7 mouse cellular contexts compared by ENCODE assay signal in genomic region chr2:167348376-167349282, GRCm38 (mm10). TPM values are rescaled to one million over a fixed set of nuclear protein-coding genes. Genes with fewer than 3 reads are reported as not detected.
DNase-seq lines count a peak whose midpoint lies in the region; ATAC-seq and TF ChIP-seq lines count a peak whose summit lies in the region.

TSS of gene B4galt5 (minus strand) at chr2:167349183.

- peaks cover 34% of the 10 kb centered on the region for H3K79me2 ChIP-seq in CH12.LX (replicated peaks; ENCODE audit: control insufficient read depth, extremely low read depth, insufficient read depth, poor library complexity, severe bottlenecking)

- peak within 1 kb of the TSS; percentile 72 for H3K9ac ChIP-seq in CH12.LX (ENCODE audit: insufficient read depth, low read depth)
- peak within 1 kb of the TSS; percentile 97 for H3K9ac ChIP-seq in heart, embryonic 13.5 days
- H3K9ac ChIP-seq in stomach, embryonic 16.5 days (ENCODE audit: low read length): peak within 1 kb of the TSS; percentile 89

- WGBS in heart, embryonic 13.5 days: 1% methylated on average over 48 of the region's 111 CpGs
- WGBS in stomach, embryonic 16.5 days: under 1% methylated on average over 82 of the region's 111 CpGs

- H3K4me3 ChIP-seq in CH12.LX (replicated peaks in 1 of 3; ENCODE audit: low read depth in 2 of 3, low read length in 2 of 3, poor library complexity in 1 of 3): peak within 1 kb of the TSS; percentile 77 to 93 (median 83)
- peak within 1 kb of the TSS; percentile 94 for H3K4me3 ChIP-seq in heart, embryonic 13.5 days
- peak within 1 kb of the TSS; percentile 93 for H3K4me3 ChIP-seq in megakaryocyte, embryonic 14.5 days (replicated peaks)
- peak within 1 kb of the TSS; percentile 76 for H3K4me3 ChIP-seq in stomach, embryonic 16.5 days (replicated peaks; ENCODE audit: low read length)

- no peaks in the 10 kb centered on the region for H3K9me3 ChIP-seq in CH12.LX (replicated peaks; ENCODE audit: low read length)
- H3K9me3 ChIP-seq in heart, embryonic 13.5 days: no peaks in the 10 kb centered on the region
- H3K9me3 ChIP-seq in megakaryocyte, embryonic 14.5 days: peaks cover 3% of the 10 kb centered on the region; the same call in 1 of the 2 replicates
- no peaks in the 10 kb centered on the region for H3K9me3 ChIP-seq in stomach, embryonic 16.5 days (replicated peaks; ENCODE audit: control insufficient read depth, low read length)

- TF ChIP-seq CTCF in CH12.LX (conservative IDR thresholded peaks at IDR 0.05 in 1 of 2, IDR thresholded peaks at IDR 0.05 in 1 of 2; ENCODE audit: low read depth in 2 of 2, low read length in 2 of 2): no peak

- TF ChIP-seq POLR2A in CH12.LX (IDR thresholded peaks at IDR 0.05; ENCODE audit: low read depth, low read length): no peak; the same call in 1 of the 2 replicates

- no peak for DNase-seq in CH12.LX (ENCODE audit: extremely low read depth)
- peak; percentile 49 for DNase-seq in NIH3T3 (ENCODE audit: low read depth)
- peak; percentile 61 for DNase-seq in embryo, embryonic 10.5 days (ENCODE audit: low spot score)
- peak; percentile 50 to 67 for DNase-seq in kidney, postnatal 4 days

- peaks cover 0 to 17% of the 10 kb centered on the region in 2 experiments for H3K36me3 ChIP-seq in CH12.LX (replicated peaks in 1 of 2; ENCODE audit: control insufficient read depth in 1 of 2, insufficient read depth in 1 of 2, low read length in 1 of 2)
- peaks cover 4% of the 10 kb centered on the region; the same call in 1 of the 2 replicates for H3K36me3 ChIP-seq in heart, embryonic 13.5 days
- H3K36me3 ChIP-seq in megakaryocyte, embryonic 14.5 days (replicated peaks; ENCODE audit: low read length): no peaks in the 10 kb centered on the region
- H3K36me3 ChIP-seq in stomach, embryonic 16.5 days (ENCODE audit: control insufficient read depth, insufficient read depth, low read length): no peaks in the 10 kb centered on the region

- H3K4me2 ChIP-seq in CH12.LX (ENCODE audit: insufficient read depth, low read depth, poor library complexity, severe bottlenecking): peak within 1 kb of the TSS; percentile 57
- H3K4me2 ChIP-seq in heart, embryonic 13.5 days: peak within 1 kb of the TSS; percentile 91
- H3K4me2 ChIP-seq in stomach, embryonic 16.5 days (ENCODE audit: low read depth, low read length): peak within 1 kb of the TSS; percentile 90

- peaks cover 18 to 68% of the 10 kb centered on the region in 2 experiments for H3K4me1 ChIP-seq in CH12.LX (ENCODE audit: control insufficient read depth in 1 of 2, insufficient read depth in 2 of 2)
- peaks cover 75% of the 10 kb centered on the region for H3K4me1 ChIP-seq in heart, embryonic 13.5 days
- H3K4me1 ChIP-seq in megakaryocyte, embryonic 14.5 days: peaks cover 76% of the 10 kb centered on the region
- H3K4me1 ChIP-seq in stomach, embryonic 16.5 days (ENCODE audit: control insufficient read depth, insufficient read depth, low read length): peaks cover 8% of the 10 kb centered on the region

- in situ Hi-C loops in CH12.LX (cut with MboI; ENCODE audit: low pct_ligation_motif_present, low pct_unique_long_range_greater_than_20kb, low sequenced_read_pairs): no loop called here

- no peak for TF ChIP-seq EP300 in CH12.LX (IDR thresholded peaks at IDR 0.05; ENCODE audit: low read length)

- dilution Hi-C loops in CH12.LX (cut with MboI; ENCODE audit: extremely low pct_ligation_motif_present, extremely low pct_unique_long_range_greater_than_20kb, low sequenced_read_pairs): no loop called here

- no peaks in the 10 kb centered on the region for H3K27me3 ChIP-seq in CH12.LX (replicated peaks)
- H3K27me3 ChIP-seq in heart, embryonic 13.5 days (replicated peaks): no peaks in the 10 kb centered on the region
- H3K27me3 ChIP-seq in megakaryocyte, embryonic 14.5 days (replicated peaks): peaks cover 23% of the 10 kb centered on the region
- no peaks in the 10 kb centered on the region for H3K27me3 ChIP-seq in stomach, embryonic 16.5 days (ENCODE audit: control insufficient read depth, insufficient read depth, low read length)

- TF ChIP-seq RAD21 in CH12.LX (IDR thresholded peaks at IDR 0.05; ENCODE audit: low read depth, low read length): no peak

- peak; percentile 20 for ATAC-seq in heart, embryonic 13.5 days (ENCODE audit: extremely low read depth, insufficient number of reproducible peaks, low FRiP score, low TSS enrichment)
- 0 out of 2 replicates have a peak, but pooled peaks have one; percentile 1 for ATAC-seq in stomach, embryonic 16.5 days (ENCODE audit: insufficient read depth, low FRiP score)

- peak within 1 kb of the TSS; percentile 34; the same call in 1 of the 2 replicates for H3K27ac ChIP-seq in CH12.LX (ENCODE audit: insufficient read depth, low read depth)
- peak within 1 kb of the TSS; percentile 90 for H3K27ac ChIP-seq in heart, embryonic 13.5 days (replicated peaks)
- H3K27ac ChIP-seq in stomach, embryonic 16.5 days (ENCODE audit: low read length): peak within 1 kb of the TSS; percentile 73

TF ChIP-seq in CH12.LX, 34 proteins besides CTCF, POLR2A, EP300 and RAD21:
- TF ChIP-seq CHD1 (IDR thresholded peaks at IDR 0.05; ENCODE audit: low read depth, low read length) (0 out of 2 replicates have a peak, but pooled peaks have one; percentile 18), ELF1 (IDR thresholded peaks at IDR 0.05; ENCODE audit: low read depth, low read length) (0 out of 2 replicates have a peak, but pooled peaks have one; percentile 10), SIN3A (IDR thresholded peaks at IDR 0.05; ENCODE audit: low read length) (0 out of 2 replicates have a peak, but pooled peaks have one; percentile 7), MEF2A (IDR thresholded peaks at IDR 0.05; ENCODE audit: borderline replicate concordance, low read depth, low read length) (no peak), NELFE (IDR thresholded peaks at IDR 0.05; ENCODE audit: low read depth, low read length) (0 out of 2 replicates have a peak, but pooled peaks have one; percentile 26)

RNA-seq across cellular contexts. Expression of gene B4galt5, which starts in this region (rescaled TPM):
- total RNA-seq in CH12.LX (2012; rRNA removed): 12.5 and 14.4 TPM in 2 replicates
- total RNA-seq in CH12.LX (2014; rRNA removed): 12.0 and 13.5 TPM in 2 replicates
- polyA plus RNA-seq in CH12.LX (2012; ENCODE audit: insufficient read length, low read depth): 17.6 and 22.4 TPM in 2 replicates
- polyA plus RNA-seq in heart, embryonic 13.5 days (2015; fragmentation: Nextera tagmentation; extraction: Ambion mirVana): 8.8 and 9.7 TPM in 2 replicates
- polyA plus RNA-seq in megakaryocyte, embryonic 14.5 days (2012; ENCODE audit: insufficient read depth, low replicate concordance): 3.7 and 4.1 TPM in 2 replicates
- polyA plus RNA-seq in stomach, embryonic 16.5 days (2015; fragmentation: Nextera tagmentation; extraction: Ambion mirVana): 7.0 and 7.5 TPM in 2 replicates

Comparison
In these comparisons a context has a peak if more than half of its experiments do, and no peak if none do; other contexts are left out.
1. H3K27ac ChIP-seq: peak in every context shown above with its lines; median percentile 90 in heart, embryonic 13.5 days; 73 in stomach, embryonic 16.5 days; 34 in CH12.LX.